Comparison of ENCODE assay signal across 16 mouse cellular contexts in genomic region chr10:117699914-117700313, GRCm38 (mm10).
"Had no signal": no experiment of that assay in that cellular context is flagged by ENCODE, and none has a peak within 500 bp of the region (broad histone marks: within the 10 kb centered on the region; RNA-seq: fewer than 3 reads in every experiment).

No protein-coding gene starts in this region.

- H3K4me2 ChIP-seq: neural tube, embryonic 13.5 days; neural tube, embryonic 15.5 days; stomach, embryonic 15.5 days had no signal

- DNase-seq: retina, postnatal 1 day; right cerebral cortex, adult 18-20 months; right cerebral cortex, postnatal 14 days; right cerebral cortex, postnatal 25 days; right cerebral cortex, postnatal 4 days; spleen, adult 18-20 months; thymus, adult 18-20 months; thymus, adult 2 months; thymus, postnatal 14 days; thymus, postnatal 25 days; thymus, postnatal 36 days; thymus, postnatal 4 days had no signal

- H3K9ac ChIP-seq: neural tube, embryonic 13.5 days; neural tube, embryonic 15.5 days; stomach, embryonic 15.5 days had no signal

- H3K27me3 ChIP-seq: neural tube, embryonic 13.5 days; neural tube, embryonic 15.5 days; stomach, embryonic 15.5 days had no signal

- H3K4me3 ChIP-seq: neural tube, embryonic 13.5 days; neural tube, embryonic 15.5 days; stomach, embryonic 15.5 days had no signal

- H3K27ac ChIP-seq: neural tube, embryonic 13.5 days; neural tube, embryonic 15.5 days; stomach, embryonic 15.5 days; stomach, postnatal 0 days had no signal

- H3K9me3 ChIP-seq: neural tube, embryonic 13.5 days; neural tube, embryonic 15.5 days; stomach, embryonic 15.5 days had no signal

- H3K4me1 ChIP-seq: neural tube, embryonic 13.5 days; neural tube, embryonic 15.5 days; stomach, embryonic 15.5 days had no signal
